Mouse (Mus musculus) heart, postnatal 36 days (tissue): ENCODE measurements around the gene 1810013L24Rik. TPM values are rescaled to one million over a fixed set of nuclear protein-coding genes. Genes with fewer than 3 reads are reported as not detected.
"Not testable (repeated sequence)": the region's sequence is repeated elsewhere in the genome, so short reads cannot be mapped to it uniquely, and the experiment has no call there.

Experiments used
- DNase-seq, 2 experiments: peaks; one replicate each; pipeline ENCODE4 v3.0.0; 2021 to 2022
- intact Hi-C: fragments of 180-260 bp; cut with DNase I; formaldehyde crosslinking; loops from one replicate; pipeline ENCODE4 v1.15.1; 2025
- total RNA-seq, 2 experiments: library from RNA; stranded (reverse); gene quantifications; 2 replicates each; pipeline ENCODE4 v1.2.3; 2021

Gene 1810013L24Rik
- total RNA-seq, 2 experiments from 2014 or later, result 117 to 136 TPM

GRCm38 (mm10) chr16:8872486-8872885, 42.6 kb downstream of the 1810013L24Rik start:
- intact Hi-C loops, result no loop called here
- no peak for DNase-seq

- intact Hi-C loops, result loop anchor here (5.0 kb wide), 1 partner anchor 857 kb away; no protein-coding TSS in a partner anchor
- no peak for DNase-seq
Measured at GRCm38 (mm10) chr16:8880076-8880475, 50.2 kb downstream of the 1810013L24Rik start.

- intact Hi-C loops, result loop anchor here (1.0 to 5.0 kb wide), 2 partner anchors 854 to 1111 kb away; no protein-coding TSS in a partner anchor
- peak; percentile 78 to 88 for DNase-seq
Measured at GRCm38 (mm10) chr16:8883674-8884241, 53.9 kb downstream of the 1810013L24Rik start.

GRCm38 (mm10) chr16:8894214-8894613, 64.3 kb downstream of the 1810013L24Rik start:
- not testable (repeated sequence) for DNase-seq
- intact Hi-C loops, result loop anchor here (1.0 kb wide), 1 partner anchor 21 kb away; no protein-coding TSS in a partner anchor

GRCm38 (mm10) chr16:8895301-8895700, 65.4 kb downstream of the 1810013L24Rik start:
- no peak for DNase-seq
- intact Hi-C loops, result no loop called here

GRCm38 (mm10) chr16:8906115-8906514, 76.2 kb downstream of the 1810013L24Rik start:
- intact Hi-C loops, DNase-seq: not testable (repeated sequence)

Other genes with a start within 250 kb of the 1810013L24Rik start
- 10 to 100 TPM; 33.5 to 36.0 TPM for gene Pmm2, start 192.4 kb upstream of the 1810013L24Rik start, total RNA-seq
- 10 to 100 TPM; 16.7 to 16.8 TPM for gene Tmem186, start 192.4 kb upstream of the 1810013L24Rik start, total RNA-seq
- gene Carhsp1, start 157.9 kb upstream of the 1810013L24Rik start, total RNA-seq, result 10 to 100 TPM; 16.9 to 18.0 TPM
- not detected for gene Gm5767, start 149.3 kb upstream of the 1810013L24Rik start, total RNA-seq
- 10 to 100 TPM; 49.3 to 50.9 TPM for gene Usp7, start 37.8 kb upstream of the 1810013L24Rik start, total RNA-seq